Mouse (Mus musculus) megakaryocyte, embryonic 14.5 days (primary cell): ENCODE results near the gene Zfp692. TPM values are rescaled to one million over a fixed set of nuclear protein-coding genes. Genes with fewer than 3 reads are reported as not detected.
"Not testable (repeated sequence)": the region's sequence is repeated elsewhere in the genome, so short reads cannot be mapped to it uniquely, and the experiment has no call there.

ENCODE experiments used
- H3K27me3 ChIP-seq: replicated peaks from 2 replicates; pipeline ENCODE3; 2012; ENCODE audit warnings: inconsistent platforms
- H3K36me3 ChIP-seq: replicated peaks from 2 replicates; pipeline ENCODE3; 2012; ENCODE audit warnings: low read length, inconsistent platforms, mixed read lengths
- H3K4me1 ChIP-seq: 2 replicates; pipeline ENCODE4 v1.6.1; 2012; ENCODE audit warnings: inconsistent platforms
- H3K4me3 ChIP-seq: replicated peaks from 2 replicates; pipeline ENCODE3; 2012; ENCODE audit warnings: moderate library complexity, mild to moderate bottlenecking, inconsistent platforms
- H3K9me3 ChIP-seq: 2 replicates; pipeline ENCODE4 v1.6.1; 2012; ENCODE audit warnings: inconsistent platforms
- FLI1 ChIP-seq: IDR thresholded peaks from 2 replicates; pipeline ENCODE4 v1.6.1; 2012; ENCODE audit warnings: low read length, inconsistent platforms, mixed read lengths
- GATA1 ChIP-seq: IDR thresholded peaks from 3 replicates; pipeline ENCODE4 v1.6.1; 2012; ENCODE audit warnings: mixed read lengths, low read length, inconsistent platforms, borderline replicate concordance
- polyA plus RNA-seq: library from polyadenylated mRNA; stranded (reverse); fragments of >175 nt; gene quantifications from 2 replicates; pipeline ENCODE4 v1.2.3, GENCODE M21; 2012; ENCODE audit warnings: low replicate concordance; ENCODE audit not compliant: insufficient read depth

Gene Zfp692
- polyA plus RNA-seq, 1 experiment: 7.7 TPM

DNA sequence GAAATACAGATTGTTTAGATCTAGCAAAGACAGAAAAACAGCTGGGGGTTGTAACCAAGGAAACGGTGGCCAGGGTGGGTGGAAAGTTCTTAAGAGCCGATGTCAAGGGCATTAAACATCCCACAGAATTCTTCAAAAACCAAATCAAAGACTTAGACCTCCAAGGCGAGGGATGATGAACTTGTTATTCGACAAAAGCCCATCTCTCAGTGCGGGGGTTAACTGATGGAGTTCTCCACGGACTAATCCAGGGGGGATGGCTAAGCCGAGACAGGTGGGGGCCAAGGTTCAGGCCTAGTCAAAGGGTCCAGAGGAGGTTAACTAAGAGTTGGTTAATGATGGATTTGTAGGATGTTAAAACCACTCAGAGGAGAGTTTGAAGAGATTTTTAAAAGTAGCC lies 3.3 kb upstream of the Zfp692 start:
- no peak for TF ChIP-seq GATA1
- TF ChIP-seq FLI1: no peak
- peaks cover under 1% of the 10 kb centered on the region for H3K36me3 ChIP-seq
- H3K4me1 ChIP-seq: peaks cover 36% of the 10 kb centered on the region
- no peaks in the 10 kb centered on the region for H3K9me3 ChIP-seq
- no peaks in the 10 kb centered on the region for H3K27me3 ChIP-seq
- no peak overlapping the region for H3K4me3 ChIP-seq

DNA sequence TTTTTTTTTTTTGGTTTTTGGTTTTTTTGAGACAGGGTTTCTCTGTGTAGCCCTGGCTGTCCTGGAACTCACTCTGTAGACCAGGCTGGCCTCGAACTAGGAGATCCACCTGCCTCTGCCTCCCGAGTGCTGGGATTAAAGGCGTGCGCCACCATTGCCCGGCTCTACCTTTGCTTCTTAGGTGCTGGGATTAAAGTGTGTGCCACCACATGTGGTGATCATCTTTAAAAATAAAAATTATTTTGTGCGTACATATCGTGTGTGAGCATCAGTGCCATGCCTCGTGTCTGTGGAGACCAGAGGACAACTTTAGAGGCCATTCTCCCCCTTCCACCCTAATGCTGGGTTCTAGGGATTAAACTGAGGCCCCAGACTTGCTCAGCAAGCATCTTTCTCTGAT lies 1.6 kb upstream of the Zfp692 start:
- not testable (repeated sequence) for H3K27me3 ChIP-seq, H3K9me3 ChIP-seq, H3K4me3 ChIP-seq
- peaks cover 53% of the 10 kb centered on the region for H3K4me1 ChIP-seq
- peaks cover 18% of the 10 kb centered on the region for H3K36me3 ChIP-seq

DNA sequence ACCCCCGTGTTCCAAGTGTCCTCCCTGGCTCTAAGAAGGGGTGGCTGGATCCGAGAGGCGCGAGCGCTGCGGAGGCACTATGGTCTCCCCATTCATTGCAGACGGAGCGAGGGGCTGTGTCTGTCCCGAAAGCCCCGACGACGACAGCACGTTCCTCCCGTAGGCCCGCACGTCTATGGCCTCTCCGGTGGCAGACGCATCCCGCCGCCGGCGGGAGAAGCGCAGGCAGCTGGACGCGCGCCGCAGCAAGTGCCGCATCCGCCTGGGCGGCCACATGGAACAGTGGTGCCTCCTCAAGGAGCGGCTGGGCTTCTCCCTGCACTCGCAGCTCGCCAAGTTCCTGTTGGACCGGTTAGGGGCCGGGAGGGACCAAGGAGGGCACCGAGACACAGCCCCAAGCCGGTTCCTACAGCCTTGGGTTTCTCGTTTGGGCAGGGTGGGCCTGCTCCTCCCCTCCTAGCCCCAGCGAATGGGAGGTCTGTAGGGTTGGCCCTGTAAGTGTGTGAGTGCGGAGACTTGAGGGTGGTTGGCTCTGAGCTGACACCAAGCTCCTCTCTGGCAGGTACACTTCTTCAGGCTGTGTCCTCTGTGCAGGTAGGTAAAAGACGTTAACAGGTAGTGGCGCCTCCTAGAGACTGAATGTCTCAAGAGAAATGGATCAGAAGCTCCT lies 677 bp downstream of the Zfp692 start:
- H3K4me1 ChIP-seq: peaks cover 68% of the 10 kb centered on the region
- H3K27me3 ChIP-seq: no peaks in the 10 kb centered on the region
- no peaks in the 10 kb centered on the region for H3K9me3 ChIP-seq
- H3K36me3 ChIP-seq: peaks cover 39% of the 10 kb centered on the region
- H3K4me3 ChIP-seq: peak overlapping the region; percentile 95
- no peak for TF ChIP-seq FLI1

DNA sequence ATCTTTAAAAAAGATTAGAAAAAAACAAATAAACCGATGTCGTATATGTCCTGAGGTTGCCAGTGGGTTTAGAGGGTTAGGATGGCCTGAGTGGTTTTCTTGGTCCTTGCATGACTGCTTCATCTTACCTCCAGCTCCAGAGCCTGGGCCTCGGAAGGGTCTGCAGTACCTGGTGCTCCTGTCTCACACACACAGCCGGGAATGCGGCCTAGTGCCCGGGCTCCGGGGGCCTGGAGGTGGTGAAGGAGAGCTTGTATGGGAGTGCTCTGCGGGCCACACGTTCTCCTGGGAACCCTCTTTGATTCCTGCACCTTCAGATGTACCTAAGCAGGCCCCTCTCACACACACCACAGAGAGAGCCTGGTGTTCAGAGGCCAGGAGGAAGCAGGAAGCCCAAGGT lies 1.8 kb downstream of the Zfp692 start:
- TF ChIP-seq FLI1 (no peak), GATA1 (no peak)
- Histone ChIP-seq H3K27me3 (no peaks in the 10 kb centered on the region), H3K4me3 (no peak overlapping the region), H3K9me3 (no peaks in the 10 kb centered on the region), H3K4me1 (peaks cover 78% of the 10 kb centered on the region), H3K36me3 (peaks cover 50% of the 10 kb centered on the region)

DNA sequence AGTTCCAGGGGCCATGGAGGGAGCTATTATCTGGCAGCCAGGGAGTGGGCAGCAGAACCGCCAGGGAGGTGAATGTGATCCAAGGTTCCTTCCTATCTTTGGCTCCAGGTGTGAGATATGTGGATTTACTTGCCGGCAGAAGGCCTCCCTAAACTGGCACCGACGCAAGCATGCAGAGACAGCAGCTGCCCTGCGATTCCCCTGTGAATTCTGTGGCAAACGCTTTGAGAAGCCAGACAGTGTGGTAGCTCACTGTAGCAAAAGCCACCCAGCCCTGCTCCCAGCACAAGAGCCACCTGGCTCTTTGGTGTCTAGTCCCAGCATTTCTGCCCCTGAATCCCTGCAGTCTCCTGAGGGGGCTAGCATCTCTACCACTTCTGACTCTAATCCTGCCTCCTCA lies 7.2 kb downstream of the Zfp692 start:
- Histone ChIP-seq H3K4me3 (no peak overlapping the region), H3K9me3 (no peaks in the 10 kb centered on the region), H3K27me3 (no peaks in the 10 kb centered on the region), H3K36me3 (peaks cover 98% of the 10 kb centered on the region), H3K4me1 (peaks cover 83% of the 10 kb centered on the region)
- TF ChIP-seq GATA1: no peak
- no peak for TF ChIP-seq FLI1

DNA sequence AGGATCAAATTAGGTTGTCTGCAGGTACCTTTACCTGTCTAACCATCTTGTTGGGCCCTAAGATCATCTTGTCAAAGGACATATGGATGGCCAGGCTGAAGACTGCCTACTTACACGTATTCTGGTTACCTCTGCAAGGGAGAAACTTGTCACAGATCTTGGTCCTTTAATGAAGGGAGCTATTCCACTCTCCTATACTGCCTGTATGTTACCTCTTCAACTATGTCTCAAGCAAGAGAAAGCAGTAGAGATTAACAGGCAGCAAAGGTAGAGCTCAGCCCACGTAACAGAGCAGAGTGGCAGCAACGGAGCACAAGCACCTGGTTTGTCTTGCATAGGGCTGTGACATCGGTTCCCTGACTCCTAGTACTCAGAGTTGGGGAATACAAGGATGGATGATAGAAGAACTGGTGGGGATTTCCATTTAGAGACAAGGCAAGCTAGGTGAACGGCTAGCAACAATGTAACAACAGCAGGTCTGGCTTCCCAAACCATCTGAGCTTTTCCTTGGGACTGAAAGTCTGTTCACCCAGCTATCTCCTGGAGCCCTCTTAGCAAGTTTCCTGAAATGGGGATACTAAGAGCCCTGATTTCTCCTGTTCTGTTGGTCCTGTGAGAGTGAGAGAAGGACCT lies 8.8 kb downstream of the Zfp692 start:
- no peaks in the 10 kb centered on the region for H3K9me3 ChIP-seq
- H3K27me3 ChIP-seq: no peaks in the 10 kb centered on the region
- H3K4me3 ChIP-seq: peak overlapping the region; percentile 3
- H3K36me3 ChIP-seq: peaks cover 97% of the 10 kb centered on the region
- H3K4me1 ChIP-seq: peaks cover 81% of the 10 kb centered on the region
- TF ChIP-seq GATA1 (no peak), FLI1 (no peak)

DNA sequence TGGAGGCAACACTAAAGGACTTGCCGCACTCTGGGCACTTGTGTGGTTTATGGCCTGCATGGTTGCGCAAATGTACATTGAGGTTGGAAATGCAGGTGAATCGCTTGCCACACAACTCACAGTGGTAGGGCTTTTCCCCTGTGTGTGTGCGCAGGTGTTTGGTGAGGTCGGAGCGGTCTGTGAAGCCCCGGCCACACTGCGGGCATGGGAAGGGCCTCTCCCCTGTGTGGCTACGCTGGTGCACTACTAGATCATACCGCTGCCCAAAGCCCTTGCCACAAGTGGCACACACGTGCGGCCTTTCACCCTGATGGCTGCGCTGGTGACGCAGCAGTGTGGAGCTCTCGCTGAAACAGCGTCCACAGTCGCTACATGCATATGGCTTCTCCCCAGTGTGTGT lies 9.5 kb downstream of the Zfp692 start:
- Histone ChIP-seq H3K27me3 (no peaks in the 10 kb centered on the region), H3K4me1 (peaks cover 82% of the 10 kb centered on the region), H3K4me3 (peak overlapping the region; percentile 51), H3K36me3 (peaks cover 97% of the 10 kb centered on the region), H3K9me3 (no peaks in the 10 kb centered on the region)
- TF ChIP-seq GATA1 (no peak), FLI1 (no peak)

DNA sequence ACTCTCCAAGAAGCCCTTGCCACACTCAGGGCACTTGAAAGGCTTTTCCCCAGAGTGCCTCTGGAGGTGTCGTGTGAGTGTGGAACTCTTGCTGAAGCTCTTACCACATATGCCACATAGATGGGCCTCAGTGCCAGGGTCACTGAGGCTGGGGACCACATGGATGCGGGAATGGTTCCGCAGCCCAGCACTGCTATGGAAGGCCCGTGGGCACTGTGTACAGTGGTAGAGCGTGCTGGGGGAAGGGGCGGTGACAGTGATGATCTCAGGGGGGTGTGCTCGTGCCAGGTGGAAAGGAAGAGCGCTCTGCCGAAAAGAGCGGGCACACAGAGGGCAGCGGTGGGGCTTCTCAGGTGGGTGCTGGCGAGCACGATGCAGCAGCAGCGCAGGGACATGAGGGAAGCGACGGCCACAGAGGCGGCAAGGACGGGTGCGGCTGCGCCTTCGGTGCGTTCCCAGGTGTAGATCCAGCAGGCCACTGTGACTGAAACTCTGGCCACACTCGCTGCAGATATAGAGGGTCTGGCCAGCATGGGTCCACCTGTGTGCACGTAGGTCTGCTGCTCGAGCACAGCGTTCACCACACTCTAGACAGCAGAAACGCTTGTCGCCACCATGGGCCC lies 10.0 kb downstream of the Zfp692 start:
- no peaks in the 10 kb centered on the region for H3K9me3 ChIP-seq
- no peak for TF ChIP-seq FLI1
- no peak for TF ChIP-seq GATA1
- H3K4me1 ChIP-seq: peaks cover 82% of the 10 kb centered on the region
- H3K36me3 ChIP-seq: peaks cover 97% of the 10 kb centered on the region
- H3K27me3 ChIP-seq: no peaks in the 10 kb centered on the region
- H3K4me3 ChIP-seq: peak overlapping the region; percentile 7

DNA sequence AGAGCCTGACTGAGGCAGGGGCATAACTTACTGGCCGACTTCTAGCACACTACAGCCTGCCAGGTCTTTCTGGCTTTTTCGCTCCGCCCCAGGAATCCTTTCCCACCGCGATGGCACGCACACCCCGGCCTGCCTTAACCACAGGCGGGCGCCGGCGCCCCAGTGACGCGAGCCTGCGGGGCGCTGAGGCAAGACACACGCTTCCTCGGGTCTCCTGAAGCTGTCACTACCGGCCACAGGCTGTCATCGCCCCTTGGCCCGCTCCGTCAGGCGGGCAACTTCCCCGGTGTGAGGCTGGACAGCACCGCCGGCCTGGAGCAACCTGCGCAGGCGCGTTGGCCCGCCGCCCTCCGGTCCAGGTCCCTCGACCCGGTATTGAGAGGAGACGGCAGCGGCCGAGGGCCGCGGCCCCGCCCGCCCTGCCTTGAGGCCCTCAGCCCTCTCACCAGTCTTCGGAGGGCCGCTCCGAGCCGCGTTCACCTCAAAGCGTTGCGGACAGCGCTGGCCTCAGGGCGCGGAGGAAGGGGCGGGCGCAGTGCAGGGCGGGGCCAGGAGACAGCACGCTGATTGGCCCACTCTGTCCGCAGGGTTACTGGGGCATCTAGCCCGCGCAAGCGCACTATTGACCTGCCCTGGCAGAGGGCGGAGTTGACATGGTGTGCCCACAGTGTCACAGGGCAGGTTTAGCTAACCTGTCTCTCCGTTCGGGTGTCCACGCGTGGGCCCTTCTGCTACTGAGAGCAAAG lies 16.1 kb downstream of the Zfp692 start:
- Histone ChIP-seq H3K4me3 (peak overlapping the region; percentile 93), H3K27me3 (no peaks in the 10 kb centered on the region), H3K4me1 (peaks cover 58% of the 10 kb centered on the region), H3K36me3 (peaks cover 61% of the 10 kb centered on the region), H3K9me3 (no peaks in the 10 kb centered on the region)
- TF ChIP-seq FLI1 (no peak), GATA1 (no peak)
